Mouse (Mus musculus) thymus, adult 2 months (tissue): ENCODE measurements around the gene Apobec3. TPM values are rescaled to one million over a fixed set of nuclear protein-coding genes. Genes with fewer than 3 reads are reported as not detected.

Experiments
- DNase-seq: peaks from one replicate; pipeline ENCODE4 v3.0.0; 2021
- H3K27ac ChIP-seq: fragments of 200-500 bp; 2 replicates; pipeline ENCODE4 v1.5.1; 2012; ENCODE audit warnings: low read length, control low read depth; ENCODE audit not compliant: control insufficient read depth, insufficient read depth
- H3K27me3 ChIP-seq: fragments of 200-500 bp; 2 replicates; pipeline ENCODE4 v1.6.1; 2012; ENCODE audit warnings: mild to moderate bottlenecking, low read length, moderate library complexity, mixed read lengths; ENCODE audit not compliant: control insufficient read depth, insufficient read depth
- H3K36me3 ChIP-seq: fragments of 200-500 bp; 2 replicates; pipeline ENCODE4 v1.6.1; 2012; ENCODE audit warnings: mild to moderate bottlenecking, low read length, moderate library complexity; ENCODE audit not compliant: control insufficient read depth, insufficient read depth
- H3K4me1 ChIP-seq: fragments of 200-500 bp; replicated peaks from 2 replicates; pipeline ENCODE4 v1.6.1; 2012; ENCODE audit warnings: low read length; ENCODE audit not compliant: control insufficient read depth, insufficient read depth
- H3K4me3 ChIP-seq: fragments of 200-500 bp; 2 replicates; pipeline ENCODE4 v1.5.1; 2012; ENCODE audit warnings: mild to moderate bottlenecking, low read length, control low read depth, moderate library complexity; ENCODE audit not compliant: control insufficient read depth, insufficient read depth
- CTCF ChIP-seq: fragments of 200-500 bp; IDR thresholded peaks from 2 replicates; pipeline ENCODE4 v1.5.1; 2012; ENCODE audit warnings: mild to moderate bottlenecking, control low read depth, low read length, moderate library complexity, borderline replicate concordance; ENCODE audit not compliant: control insufficient read depth, poor library complexity, insufficient read depth; ENCODE audit errors: extremely low read depth
- POLR2A ChIP-seq: fragments of 200-500 bp; IDR thresholded peaks from 2 replicates; pipeline ENCODE4 v1.6.1; 2012; ENCODE audit warnings: mild to moderate bottlenecking, low read length, control low read depth, moderate library complexity; ENCODE audit not compliant: control insufficient read depth, poor library complexity, insufficient read depth; ENCODE audit errors: extremely low read depth
- whole genome bisulfite sequencing: fragments of 180-500 bp; shearing (Covaris S2); methylation state at CpG from one replicate; pipeline ENCODE4 v1.1.7; 2018; 5-methylcytosine and 5-hydroxymethylcytosine counted together
- polyA plus RNA-seq: library from polyadenylated mRNA; depleted of rRNA; stranded (reverse); fragments of >200 nt; gene quantifications from 2 replicates; pipeline ENCODE4 v1.2.3, GENCODE M21; 2012

The Apobec3 gene
- polyA plus RNA-seq, 1 experiment, result 92.3 TPM

DNA sequence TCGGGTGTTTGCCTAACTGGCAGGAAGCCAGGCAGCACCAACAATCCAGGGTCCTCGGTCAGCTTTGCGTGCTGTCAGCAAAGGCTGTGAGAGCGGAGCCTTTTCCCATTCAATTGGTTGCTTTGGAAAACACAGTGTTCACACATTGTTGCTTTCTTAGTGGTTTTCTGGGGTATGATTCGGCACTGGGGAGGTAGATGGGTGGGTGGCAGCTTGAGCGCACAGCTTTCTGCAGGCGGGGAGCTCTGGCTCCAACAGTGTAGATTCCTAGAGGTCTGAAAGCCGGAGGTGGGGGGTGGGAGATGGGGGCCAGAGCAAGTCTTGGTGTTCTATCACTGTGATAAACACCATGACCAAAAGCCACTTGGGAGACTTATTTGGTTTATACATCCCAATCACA, 19.9 kb downstream of the Apobec3 start:
- Histone ChIP-seq H3K27ac (no peak overlapping the region), H3K4me1 (no peaks in the 10 kb centered on the region; the same call in 1 of the 2 replicates), H3K27me3 (no peaks in the 10 kb centered on the region), H3K36me3 (peaks cover 18% of the 10 kb centered on the region), H3K4me3 (no peak overlapping the region)
- TF ChIP-seq POLR2A (no peak), CTCF (no peak)
- DNase-seq, result no peak
- WGBS, result 97% methylated on average over 8 of the region's 8 CpGs

DNA sequence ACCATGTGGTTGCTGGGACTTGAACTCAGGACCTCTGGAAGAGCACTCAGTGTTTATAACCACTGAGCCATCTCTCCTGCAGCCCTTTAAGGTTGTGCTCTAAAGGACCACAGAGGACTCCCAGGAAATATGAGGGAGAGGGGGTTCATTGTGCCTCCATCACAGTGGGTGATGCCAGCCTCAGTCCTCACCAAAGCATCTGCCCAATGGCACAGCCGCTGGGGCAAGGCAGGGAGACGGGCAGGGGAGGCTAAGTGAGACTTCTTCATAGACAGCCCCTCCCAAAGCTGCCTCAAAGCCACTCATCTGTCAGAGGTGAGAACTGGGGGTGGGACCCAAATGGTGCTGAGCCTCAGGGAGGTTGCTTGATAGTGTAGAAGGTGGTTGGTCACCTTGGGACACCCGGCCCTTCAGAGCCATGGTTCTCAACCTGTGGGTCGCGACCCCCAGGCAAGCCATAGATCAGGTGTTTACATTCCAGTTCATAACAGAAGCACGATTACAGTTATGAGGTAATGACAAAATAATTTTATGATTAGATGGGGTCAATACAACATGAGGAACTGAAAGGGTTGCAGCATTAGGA, 22.4 kb downstream of the Apobec3 start:
- TF ChIP-seq POLR2A, result no peak
- no peak for TF ChIP-seq CTCF
- no peak overlapping the region for H3K4me3 ChIP-seq
- H3K36me3 ChIP-seq, result peaks cover 4% of the 10 kb centered on the region; the same call in 1 of the 2 replicates
- DNase-seq, result no peak
- H3K4me1 ChIP-seq, result no peaks in the 10 kb centered on the region; the same call in 1 of the 2 replicates
- no peak overlapping the region for H3K27ac ChIP-seq
- 93% methylated on average over 6 of the region's 6 CpGs for WGBS
- no peaks in the 10 kb centered on the region for H3K27me3 ChIP-seq

- DNase-seq, result peak; percentile 33
- 28% methylated on average over 3 of the region's 3 CpGs for WGBS
- no peaks in the 10 kb centered on the region for H3K27me3 ChIP-seq
These were observed 22.9 kb downstream of the Apobec3 start for GRCm38 (mm10) chr15:79914357-79914756.

DNA sequence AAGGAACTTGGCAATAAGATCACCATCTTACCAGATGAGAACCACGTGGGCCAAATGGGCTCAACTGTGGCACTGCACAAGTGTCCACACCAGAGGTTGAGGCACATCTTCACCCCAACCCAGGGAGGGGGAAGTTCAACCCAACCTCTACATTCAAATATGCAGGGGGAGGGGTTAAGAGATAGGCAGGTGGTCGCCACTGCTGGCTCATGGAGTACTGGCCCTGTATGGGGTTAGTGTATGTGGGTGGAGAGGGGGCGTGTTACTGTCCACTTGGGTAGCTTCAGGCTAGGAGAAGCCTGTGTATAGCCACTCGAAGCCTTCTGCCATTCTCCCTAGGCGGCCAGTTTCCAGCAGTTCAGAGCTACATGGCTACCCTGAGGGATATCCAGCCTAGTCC, 24.7 kb downstream of the Apobec3 start:
- no peaks in the 10 kb centered on the region; the same call in 1 of the 2 replicates for H3K4me1 ChIP-seq
- no peaks in the 10 kb centered on the region for H3K27me3 ChIP-seq
- peaks cover 8% of the 10 kb centered on the region for H3K36me3 ChIP-seq
- H3K4me3 ChIP-seq, result no peak overlapping the region
- WGBS, result 70% methylated on average over 5 of the region's 5 CpGs
- no peak overlapping the region for H3K27ac ChIP-seq
- no peak for TF ChIP-seq CTCF
- TF ChIP-seq POLR2A, result no peak
- DNase-seq, result no peak

More at GRCm38 (mm10) chr15:79914357-79914756, 22.9 kb downstream of the Apobec3 start:
- TF ChIP-seq POLR2A, result no peak
- TF ChIP-seq CTCF, result no peak
- peaks cover 4% of the 10 kb centered on the region; the same call in 1 of the 2 replicates for H3K36me3 ChIP-seq
- H3K4me3 ChIP-seq, result no peak overlapping the region
- no peak overlapping the region for H3K27ac ChIP-seq
- H3K4me1 ChIP-seq, result no peaks in the 10 kb centered on the region; the same call in 1 of the 2 replicates

- H3K27ac ChIP-seq, result no peak overlapping the region
- DNase-seq, result no peak
- peaks cover 12% of the 10 kb centered on the region for H3K36me3 ChIP-seq
- no peaks in the 10 kb centered on the region for H3K27me3 ChIP-seq
- no peak overlapping the region for H3K4me3 ChIP-seq
- 89% methylated on average over 14 of the region's 14 CpGs for WGBS
- H3K4me1 ChIP-seq, result no peaks in the 10 kb centered on the region; the same call in 1 of the 2 replicates
- TF ChIP-seq CTCF, result no peak
These were observed 25.8 kb downstream of the Apobec3 start for GRCm38 (mm10) chr15:79917111-79917720.

- WGBS, result 95% methylated on average over 16 of the region's 16 CpGs
- peaks cover 15% of the 10 kb centered on the region for H3K36me3 ChIP-seq
- H3K4me1 ChIP-seq, result no peaks in the 10 kb centered on the region; the same call in 1 of the 2 replicates
- H3K4me3 ChIP-seq, result no peak overlapping the region
- no peak for TF ChIP-seq CTCF
- TF ChIP-seq POLR2A, result no peak
- DNase-seq, result no peak
- H3K27me3 ChIP-seq, result no peaks in the 10 kb centered on the region
- no peak overlapping the region for H3K27ac ChIP-seq
These were observed 27.0 kb downstream of the Apobec3 start for GRCm38 (mm10) chr15:79918485-79918884.

DNA sequence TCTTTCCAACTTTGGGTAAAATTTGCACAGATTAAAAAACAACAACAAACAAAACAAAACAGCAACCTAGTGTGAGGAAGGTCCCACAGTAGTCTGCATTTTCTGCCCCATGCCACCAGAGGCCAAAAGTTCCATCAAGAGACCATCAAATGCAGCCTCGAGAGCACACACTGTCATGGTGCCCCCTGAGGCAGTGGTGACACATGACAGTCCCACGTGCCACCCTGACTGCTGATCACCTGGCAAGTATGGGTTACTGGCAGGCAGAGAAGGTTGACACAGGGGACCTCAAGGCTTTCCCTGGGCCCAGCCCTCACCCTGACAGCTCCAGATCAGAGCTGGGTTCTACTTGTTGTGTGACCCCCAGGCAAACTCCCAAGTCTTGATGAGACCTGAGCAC, 28.3 kb downstream of the Apobec3 start:
- Histone ChIP-seq H3K36me3 (peaks cover 15% of the 10 kb centered on the region), H3K27me3 (no peaks in the 10 kb centered on the region), H3K4me3 (no peak overlapping the region), H3K4me1 (no peaks in the 10 kb centered on the region; the same call in 1 of the 2 replicates), H3K27ac (no peak overlapping the region)
- DNase-seq, result no peak
- WGBS, result 48% methylated on average over 2 of the region's 2 CpGs
- TF ChIP-seq CTCF (no peak), POLR2A (no peak)
